Mouse (Mus musculus): ENCODE results near the gene Atg9a.
"Not testable (repeated sequence)": the region's sequence is repeated elsewhere in the genome, so short reads cannot be mapped to it uniquely, and the experiment has no call there.

The Atg9a gene

GRCm38 (mm10) chr1:75191622-75192402 is at the start of gene Atg9a, which contains the start of gene Ankzf1:
TSS of gene Atg9a (minus strand) at chr1:75192196.
TSS of gene Ankzf1 (plus strand) at chr1:75192151.
- DNase-seq (ENCODE audit: low read depth) = peak; percentile 98

- DNase-seq (ENCODE audit: low read depth) = no peak
Observed at GRCm38 (mm10) chr1:75239591-75239990, 47.6 kb upstream of the Atg9a start.

GRCm38 (mm10) chr1:75236117-75237050 is 44.4 kb upstream of the Atg9a start, which contains the start of gene Dnajb2:
TSS of gene Dnajb2 (plus strand) at chr1:75236406.
- DNase-seq (ENCODE audit: low read depth) = peak; percentile 71

- peak; percentile 58 for DNase-seq (ENCODE audit: low read depth)
Observed at GRCm38 (mm10) chr1:75234606-75235005, 42.6 kb upstream of the Atg9a start.

GRCm38 (mm10) chr1:75232489-75232888 is 40.5 kb upstream of the Atg9a start:
- DNase-seq (ENCODE audit: low read depth) = not testable (repeated sequence)

- DNase-seq (ENCODE audit: low read depth) = no peak
Observed at GRCm38 (mm10) chr1:75231664-75232152, 39.7 kb upstream of the Atg9a start, which contains the start of gene A630095N17Rik. TSS of gene A630095N17Rik (minus strand) at chr1:75232102.

GRCm38 (mm10) chr1:75231224-75231623 is 39.2 kb upstream of the Atg9a start:
- no peak for DNase-seq (ENCODE audit: low read depth)

- DNase-seq (ENCODE audit: low read depth) = no peak
Observed at GRCm38 (mm10) chr1:75230335-75230994, 38.5 kb upstream of the Atg9a start.

- no peak for DNase-seq (ENCODE audit: low read depth)
Observed at GRCm38 (mm10) chr1:75229158-75229557, 37.2 kb upstream of the Atg9a start.

GRCm38 (mm10) chr1:75227653-75228052 is 35.7 kb upstream of the Atg9a start:
- DNase-seq (ENCODE audit: low read depth) = no peak

- DNase-seq (ENCODE audit: low read depth) = no peak
Observed at GRCm38 (mm10) chr1:75226138-75226537, 34.1 kb upstream of the Atg9a start.

GRCm38 (mm10) chr1:75225473-75225872 is 33.5 kb upstream of the Atg9a start:
- no peak for DNase-seq (ENCODE audit: low read depth)

- DNase-seq (ENCODE audit: low read depth) = no peak
Observed at GRCm38 (mm10) chr1:75223532-75223931, 31.5 kb upstream of the Atg9a start.

GRCm38 (mm10) chr1:75222926-75223325 is 30.9 kb upstream of the Atg9a start:
- no peak for DNase-seq (ENCODE audit: low read depth)

- DNase-seq (ENCODE audit: low read depth) = no peak
Observed at GRCm38 (mm10) chr1:75221538-75221937, 29.5 kb upstream of the Atg9a start.

GRCm38 (mm10) chr1:75219531-75219930 is 27.5 kb upstream of the Atg9a start, which contains the start of gene Tuba4a:
TSS of gene Tuba4a (minus strand) at chr1:75219865.
- DNase-seq (ENCODE audit: low read depth) = no peak

GRCm38 (mm10) chr1:75219078-75219477 is 27.1 kb upstream of the Atg9a start:
- DNase-seq (ENCODE audit: low read depth) = peak; percentile 87

- DNase-seq (ENCODE audit: low read depth) = no peak
Observed at GRCm38 (mm10) chr1:75218227-75219001, 26.4 kb upstream of the Atg9a start.

- DNase-seq (ENCODE audit: low read depth) = no peak
Observed at GRCm38 (mm10) chr1:75217893-75218226, 25.9 kb upstream of the Atg9a start.

GRCm38 (mm10) chr1:75216797-75217585 is 25.0 kb upstream of the Atg9a start:
- no peak for DNase-seq (ENCODE audit: low read depth)
